Mouse (Mus musculus): ENCODE measurements around the gene Cdca8. TPM values are rescaled to one million over a fixed set of nuclear protein-coding genes. Genes with fewer than 3 reads are reported as not detected.

The Cdca8 gene
- polyA plus RNA-seq, 1 experiment from 2014 or later: 28.1 TPM

DNA sequence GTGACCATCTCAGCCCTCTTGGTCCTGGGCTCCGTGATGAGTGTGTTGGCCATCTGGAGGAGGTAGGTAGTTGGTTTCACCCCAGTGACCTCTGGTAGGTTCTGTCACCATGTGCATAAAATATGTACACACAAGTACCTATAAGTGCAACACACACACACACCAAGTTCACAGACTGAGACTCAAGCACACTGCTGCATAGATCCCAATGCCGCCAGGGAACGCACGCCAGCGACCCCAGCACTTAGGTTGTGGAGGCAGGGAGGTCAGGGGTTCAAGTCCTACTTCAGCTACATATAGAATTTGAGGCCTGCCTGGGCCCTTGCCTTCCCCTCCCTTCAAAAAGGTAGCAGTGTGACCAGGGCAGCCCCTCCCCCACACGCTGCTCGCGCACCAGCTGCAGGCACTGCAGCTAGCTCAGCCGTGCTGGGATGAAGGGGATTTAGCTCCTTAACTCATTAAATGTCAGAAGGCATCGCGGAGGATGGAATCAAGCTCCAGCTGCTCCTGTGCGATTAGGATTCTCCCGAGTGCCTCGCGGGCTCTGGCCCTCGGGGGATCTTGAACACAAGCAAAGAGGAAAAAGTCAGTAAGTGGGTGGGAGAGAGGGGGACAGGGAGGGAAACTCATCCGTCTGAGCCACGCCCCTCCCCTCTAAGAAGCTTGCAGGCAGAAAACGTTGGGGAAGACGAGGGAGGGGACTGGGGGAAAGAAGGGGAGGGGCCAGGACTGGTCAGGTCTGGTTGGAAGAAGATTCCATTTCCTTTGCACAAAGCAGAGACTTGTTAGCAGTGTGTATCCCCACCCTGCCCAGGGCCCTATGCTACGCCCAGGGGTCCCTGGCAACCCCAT lies 32.9 kb downstream of the Cdca8 start:
- WGBS: 12% methylated on average over 21 of the region's 21 CpGs
- ATAC-seq: no peak
- Histone ChIP-seq H3K36me3 (ENCODE audit: control insufficient read depth, insufficient read depth) (no peaks in the 10 kb centered on the region), H3K9me3 (ENCODE audit: control insufficient read depth) (no peaks in the 10 kb centered on the region), H3K27me3 (replicated peaks; ENCODE audit: control insufficient read depth, insufficient read depth, low read length) (0 out of 2 replicates have a peak, but pooled peaks cover 2% of the 10 kb centered on the region), H3K27ac (ENCODE audit: low read depth, low read length) (no peak overlapping the region), H3K4me3 (ENCODE audit: low read depth, low read length) (no peak overlapping the region), H3K9ac (ENCODE audit: low read depth, low read length) (no peak overlapping the region), H3K4me1 (replicated peaks; ENCODE audit: control insufficient read depth, insufficient read depth, low read length) (no peaks in the 10 kb centered on the region), H3K4me2 (replicated peaks; ENCODE audit: low read depth) (0 out of 2 replicates have a peak overlapping the region, but pooled peaks have one; percentile 2)
- no peak for TF ChIP-seq CTCF (IDR thresholded peaks at IDR 0.05; ENCODE audit: low read depth)

DNA sequence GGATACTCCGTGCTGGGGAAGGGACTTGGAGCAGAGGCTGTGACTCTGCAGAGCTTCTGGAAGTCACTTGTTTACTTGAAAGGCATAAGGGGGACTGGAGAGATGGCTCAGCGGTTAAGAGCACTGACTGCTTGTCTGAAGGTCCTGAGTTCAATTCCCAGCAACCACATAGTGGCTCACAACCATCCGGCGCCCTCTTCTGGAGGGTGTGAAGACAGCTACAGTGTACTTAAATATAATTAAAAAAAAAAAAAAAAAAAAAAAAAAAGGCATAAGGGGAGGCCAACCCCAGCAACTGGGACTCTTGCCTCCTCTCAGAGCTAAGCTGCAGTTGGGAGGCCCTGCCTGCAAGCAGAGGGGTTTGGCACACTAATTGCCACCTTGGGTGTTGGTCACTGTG lies 33.7 kb downstream of the Cdca8 start:
- no peak overlapping the region for H3K9ac ChIP-seq (ENCODE audit: low read depth, low read length)
- no peak for ATAC-seq
- no peak overlapping the region for H3K4me3 ChIP-seq (ENCODE audit: low read depth, low read length)
- TF ChIP-seq CTCF (IDR thresholded peaks at IDR 0.05; ENCODE audit: low read depth): peak; percentile 27; the same call in 1 of the 2 replicates
- H3K9me3 ChIP-seq (ENCODE audit: control insufficient read depth): no peaks in the 10 kb centered on the region
- H3K27me3 ChIP-seq (replicated peaks; ENCODE audit: control insufficient read depth, insufficient read depth, low read length): 0 out of 2 replicates have a peak, but pooled peaks cover 2% of the 10 kb centered on the region
- H3K36me3 ChIP-seq (ENCODE audit: control insufficient read depth, insufficient read depth): no peaks in the 10 kb centered on the region
- no peaks in the 10 kb centered on the region for H3K4me1 ChIP-seq (replicated peaks; ENCODE audit: control insufficient read depth, insufficient read depth, low read length)
- H3K27ac ChIP-seq (ENCODE audit: low read depth, low read length): no peak overlapping the region
- no peak overlapping the region for H3K4me2 ChIP-seq (replicated peaks; ENCODE audit: low read depth)
- WGBS: 56% methylated on average over 4 of the region's 4 CpGs

DNA sequence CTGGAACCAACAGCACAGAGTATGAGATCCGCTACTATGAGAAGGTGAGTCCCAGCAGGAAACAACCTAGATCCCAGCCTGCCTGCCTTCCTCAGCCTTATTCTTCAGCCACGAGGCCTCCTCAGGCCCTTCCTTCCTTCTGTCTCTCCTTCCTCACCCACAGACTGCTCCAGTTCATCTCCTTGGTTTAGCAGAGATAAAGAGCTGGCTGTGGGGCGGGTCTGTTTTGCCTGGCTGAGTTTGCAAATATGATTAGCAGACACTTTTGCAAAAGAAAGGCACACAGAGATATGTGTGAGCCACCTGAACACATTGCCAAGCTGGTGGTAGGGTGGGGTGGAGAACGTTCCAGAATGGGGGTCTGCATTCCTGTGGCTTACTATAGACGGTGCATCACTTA lies 39.2 kb downstream of the Cdca8 start:
- WGBS: 47% methylated on average over 5 of the region's 5 CpGs

DNA sequence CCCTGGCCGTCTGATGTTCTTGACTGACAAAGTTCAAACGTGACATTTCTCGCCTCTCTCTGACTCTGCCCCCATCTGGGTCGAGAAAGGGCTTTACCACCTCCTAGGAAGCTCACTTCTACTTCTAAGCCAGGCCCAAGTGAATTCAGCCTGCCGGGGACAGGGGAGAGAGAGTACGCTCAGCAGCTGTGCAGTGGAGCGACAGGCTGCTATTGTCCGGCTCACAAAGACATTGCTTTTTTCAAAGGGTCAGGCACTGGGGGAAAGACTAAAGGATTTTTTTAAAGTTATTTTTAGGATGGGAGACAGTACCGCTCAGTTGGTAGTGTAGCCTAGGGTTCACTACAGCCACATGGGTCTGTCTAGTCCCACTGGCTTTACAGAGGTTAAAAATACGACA lies 40.7 kb downstream of the Cdca8 start:
- H3K4me1 ChIP-seq (replicated peaks; ENCODE audit: control insufficient read depth, insufficient read depth, low read length): no peaks in the 10 kb centered on the region
- H3K9me3 ChIP-seq (ENCODE audit: control insufficient read depth): no peaks in the 10 kb centered on the region
- TF ChIP-seq CTCF (IDR thresholded peaks at IDR 0.05; ENCODE audit: low read depth): no peak
- ATAC-seq: no peak
- no peak overlapping the region for H3K9ac ChIP-seq (ENCODE audit: low read depth, low read length)
- H3K27ac ChIP-seq (ENCODE audit: low read depth, low read length): no peak overlapping the region
- H3K36me3 ChIP-seq (ENCODE audit: control insufficient read depth, insufficient read depth): no peaks in the 10 kb centered on the region
- H3K4me2 ChIP-seq (replicated peaks; ENCODE audit: low read depth): no peak overlapping the region
- peaks cover 26% of the 10 kb centered on the region for H3K27me3 ChIP-seq (replicated peaks; ENCODE audit: control insufficient read depth, insufficient read depth, low read length)
- no peak overlapping the region for H3K4me3 ChIP-seq (ENCODE audit: low read depth, low read length)
- WGBS: 69% methylated on average over 10 of the region's 10 CpGs

More for the DNA sequence above, 39.2 kb downstream of the Cdca8 start:
- ATAC-seq: no peak
- Histone ChIP-seq H3K27ac (ENCODE audit: low read depth, low read length) (no peak overlapping the region), H3K4me1 (replicated peaks; ENCODE audit: control insufficient read depth, insufficient read depth, low read length) (no peaks in the 10 kb centered on the region), H3K9me3 (ENCODE audit: control insufficient read depth) (no peaks in the 10 kb centered on the region), H3K27me3 (replicated peaks; ENCODE audit: control insufficient read depth, insufficient read depth, low read length) (peaks cover 13% of the 10 kb centered on the region), H3K9ac (ENCODE audit: low read depth, low read length) (no peak overlapping the region), H3K4me2 (replicated peaks; ENCODE audit: low read depth) (no peak overlapping the region), H3K4me3 (ENCODE audit: low read depth, low read length) (no peak overlapping the region), H3K36me3 (ENCODE audit: control insufficient read depth, insufficient read depth) (no peaks in the 10 kb centered on the region)
- no peak for TF ChIP-seq CTCF (IDR thresholded peaks at IDR 0.05; ENCODE audit: low read depth)

DNA sequence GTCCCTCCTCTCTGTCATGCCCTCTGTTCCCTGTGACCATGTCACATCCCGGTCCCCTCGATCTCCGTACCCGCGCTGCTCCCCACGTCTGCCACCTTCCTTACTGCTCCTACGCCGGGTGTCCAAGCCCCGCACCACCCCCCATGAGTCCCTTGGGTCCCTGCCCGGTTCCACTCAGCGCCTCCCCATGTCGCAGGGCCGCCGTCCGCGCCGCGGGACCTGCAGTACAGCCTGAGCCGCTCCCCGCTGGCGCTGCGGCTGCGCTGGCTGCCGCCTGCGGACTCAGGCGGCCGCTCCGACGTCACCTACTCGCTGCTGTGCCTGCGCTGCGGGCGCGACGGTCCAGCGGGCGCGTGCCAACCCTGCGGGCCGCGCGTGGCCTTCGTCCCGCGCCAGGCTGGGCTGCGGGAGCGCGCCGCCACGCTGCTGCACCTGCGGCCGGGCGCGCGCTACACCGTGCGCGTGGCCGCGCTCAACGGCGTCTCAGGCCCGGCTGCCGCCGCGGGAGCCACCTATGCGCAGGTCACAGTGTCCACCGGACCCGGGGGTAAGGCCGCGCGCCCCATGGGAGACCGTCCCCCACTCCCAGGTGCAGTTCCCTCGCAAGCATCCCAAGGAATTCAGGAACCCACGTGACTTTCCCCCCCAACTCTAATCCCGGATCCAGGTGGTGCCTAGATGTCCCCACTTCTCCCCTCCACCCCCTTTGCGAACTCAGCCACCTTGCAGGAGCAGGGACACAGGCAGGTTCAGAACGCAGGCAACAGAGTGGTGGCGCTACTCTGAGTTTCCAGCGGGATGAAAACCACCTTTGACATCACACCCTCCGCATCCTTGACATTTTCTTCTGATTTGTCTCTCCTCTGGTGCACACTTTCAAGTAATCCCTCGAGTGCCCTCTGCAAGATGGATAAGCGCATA lies 44.3 kb downstream of the Cdca8 start:
- Histone ChIP-seq H3K9ac (ENCODE audit: low read depth, low read length) (no peak overlapping the region), H3K27ac (ENCODE audit: low read depth, low read length) (no peak overlapping the region), H3K4me3 (ENCODE audit: low read depth, low read length) (peak overlapping the region; percentile 36), H3K4me1 (replicated peaks; ENCODE audit: control insufficient read depth, insufficient read depth, low read length) (no peaks in the 10 kb centered on the region), H3K36me3 (ENCODE audit: control insufficient read depth, insufficient read depth) (no peaks in the 10 kb centered on the region), H3K4me2 (replicated peaks; ENCODE audit: low read depth) (peak overlapping the region; percentile 68), H3K9me3 (ENCODE audit: control insufficient read depth) (no peaks in the 10 kb centered on the region), H3K27me3 (replicated peaks; ENCODE audit: control insufficient read depth, insufficient read depth, low read length) (peaks cover 35% of the 10 kb centered on the region)
- no peak for TF ChIP-seq CTCF (IDR thresholded peaks at IDR 0.05; ENCODE audit: low read depth)
- 3% methylated on average over 83 of the region's 83 CpGs for WGBS
- ATAC-seq: no peak; the same call in 1 of the 2 replicates

DNA sequence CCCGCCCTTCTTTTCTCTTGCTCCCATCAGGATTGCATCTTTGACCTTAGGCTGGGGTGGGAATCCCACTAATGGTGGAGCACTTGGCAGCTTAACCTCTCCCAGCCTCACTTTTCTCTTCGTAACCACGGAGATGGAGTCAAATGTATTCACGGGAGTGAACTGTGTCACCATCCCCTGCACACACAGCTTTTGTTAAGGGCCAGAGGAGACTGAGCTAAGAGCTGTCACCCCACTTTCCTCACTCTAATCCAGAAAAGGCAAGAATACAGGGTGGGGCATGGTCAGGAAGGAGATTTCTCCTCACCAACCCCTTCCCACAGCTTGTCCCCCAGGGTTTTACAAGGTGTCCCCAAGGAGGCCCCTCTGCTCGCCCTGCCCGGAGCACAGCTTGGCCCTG lies 45.3 kb downstream of the Cdca8 start:
- Histone ChIP-seq H3K27me3 (replicated peaks; ENCODE audit: control insufficient read depth, insufficient read depth, low read length) (peaks cover 35% of the 10 kb centered on the region), H3K9ac (ENCODE audit: low read depth, low read length) (no peak overlapping the region)
- WGBS: 36% methylated on average over 6 of the region's 6 CpGs

More for the DNA sequence above, 45.3 kb downstream of the Cdca8 start:
- TF ChIP-seq CTCF (IDR thresholded peaks at IDR 0.05; ENCODE audit: low read depth): no peak
- Histone ChIP-seq H3K4me1 (replicated peaks; ENCODE audit: control insufficient read depth, insufficient read depth, low read length) (no peaks in the 10 kb centered on the region), H3K9me3 (ENCODE audit: control insufficient read depth) (no peaks in the 10 kb centered on the region), H3K36me3 (ENCODE audit: control insufficient read depth, insufficient read depth) (no peaks in the 10 kb centered on the region), H3K27ac (ENCODE audit: low read depth, low read length) (no peak overlapping the region), H3K4me3 (ENCODE audit: low read depth, low read length) (no peak overlapping the region), H3K4me2 (replicated peaks; ENCODE audit: low read depth) (no peak overlapping the region)
- no peak for ATAC-seq
